Mouse (Mus musculus) left cerebral cortex, postnatal 25 days (tissue): ENCODE data around the gene Plin3. TPM values are rescaled to one million over a fixed set of nuclear protein-coding genes. Genes with fewer than 3 reads are reported as not detected.

Source experiments
- DNase-seq, 2 experiments: peaks; one replicate each; pipeline ENCODE4 v3.0.0; 2022; ENCODE audit warnings: low spot score in 2 of 2, mixed read lengths in 1 of 2
- intact Hi-C: fragments of 180-260 bp; cut with DNase I; formaldehyde crosslinking; loops from one replicate; pipeline ENCODE4 v1.15.1; 2025
- total RNA-seq, 2 experiments: library from RNA; stranded (reverse); gene quantifications; 2 replicates each; pipeline ENCODE4 v1.2.3; 2021

The Plin3 gene
- 10 to 100 TPM in 1 of 2 experiments, 1 to 10 TPM in 1; 7.6 to 10.3 TPM for total RNA-seq

DNA sequence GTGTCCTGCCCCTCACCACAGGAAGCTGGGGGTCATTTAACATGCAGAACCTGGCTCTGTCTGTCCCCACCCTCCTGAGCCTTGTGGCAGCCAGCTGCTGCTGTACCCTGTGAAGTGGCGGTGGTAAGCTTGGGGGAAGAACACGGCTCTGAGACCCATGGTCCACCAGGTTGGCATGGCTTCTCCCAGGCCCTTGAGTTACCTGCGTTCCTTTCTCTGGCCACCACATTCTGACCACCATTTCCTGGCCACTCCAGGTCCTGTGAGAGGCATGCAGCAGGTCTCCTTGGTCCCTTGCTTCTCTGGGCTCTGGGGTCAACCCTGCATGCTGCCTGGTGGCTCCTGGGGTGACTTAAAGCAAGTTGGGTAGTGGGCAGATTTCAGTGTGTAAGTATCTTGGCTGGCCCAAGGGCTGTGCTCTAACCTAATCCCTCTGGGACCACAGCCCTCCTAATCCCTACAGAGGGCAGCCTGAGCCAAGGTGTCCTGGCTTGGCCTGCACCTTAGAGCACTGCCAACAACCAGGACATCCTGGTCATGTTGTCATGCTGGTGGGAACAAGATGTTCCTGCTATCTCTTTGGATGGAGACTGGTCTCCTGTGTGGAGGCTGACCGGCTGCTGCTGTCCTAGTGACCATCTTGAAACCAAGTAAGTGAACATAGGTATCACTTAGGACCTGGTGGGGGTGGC is at the start of gene Plin3:
Plin3 (minus strand) TSS at position 343 of the 692 bp plus-strand sequence.
- no peak for DNase-seq
- intact Hi-C loops = no loop called here

- intact Hi-C loops = no loop called here
- no peak for DNase-seq
Measured at GRCm38 (mm10) chr17:56340717-56341116, 48.0 kb upstream of the Plin3 start.

DNA sequence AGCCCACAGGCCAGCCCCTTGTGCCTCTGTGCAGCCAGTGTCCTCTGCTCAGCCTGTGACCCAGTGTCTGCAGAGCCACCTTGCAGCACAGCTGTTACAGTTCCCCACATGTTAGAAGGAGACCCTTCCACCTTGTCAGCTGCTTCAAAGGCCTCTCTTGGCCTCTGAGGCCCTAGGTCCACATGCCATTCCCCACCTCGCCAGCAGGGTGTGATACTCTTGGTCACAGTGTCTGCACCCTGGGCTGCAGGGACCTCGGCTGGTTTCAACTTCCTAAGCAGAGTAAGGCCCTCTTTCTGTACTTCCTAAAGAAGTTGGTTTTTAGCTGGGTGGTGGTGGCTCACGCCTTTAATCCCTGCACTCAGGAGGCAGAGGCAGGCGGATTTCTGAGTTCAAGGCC is 46.2 kb upstream of the Plin3 start:
- no peak for DNase-seq
- intact Hi-C loops = no loop called here

DNA sequence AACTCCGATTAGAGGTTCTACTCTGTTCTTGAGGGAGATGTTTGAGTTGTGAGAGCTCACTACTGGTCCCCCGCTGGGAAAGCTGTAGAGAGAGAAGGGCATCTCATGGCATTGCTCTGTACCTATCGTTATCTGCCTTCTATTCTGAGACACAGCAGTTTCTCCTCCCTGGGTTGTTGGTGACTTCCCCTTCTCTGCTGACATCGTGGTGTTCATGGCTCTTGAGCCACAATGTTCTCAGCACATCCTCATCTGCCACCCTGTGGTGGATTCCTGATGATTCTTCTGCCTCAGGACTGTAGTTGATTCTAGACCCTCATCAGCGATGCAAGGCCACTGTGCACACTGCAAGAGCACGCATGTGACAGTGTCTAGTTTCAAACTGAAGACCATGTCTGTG is 45.1 kb upstream of the Plin3 start:
- intact Hi-C loops = no loop called here
- DNase-seq = no peak

GRCm38 (mm10) chr17:56337190-56337589 is 44.5 kb upstream of the Plin3 start:
- peak; percentile 32 to 44 for DNase-seq
- intact Hi-C loops = no loop called here

- DNase-seq = no peak
- intact Hi-C loops = no loop called here
Measured at GRCm38 (mm10) chr17:56332987-56333386, 40.3 kb upstream of the Plin3 start.

- intact Hi-C loops = no loop called here
- DNase-seq = no peak
Measured at GRCm38 (mm10) chr17:56331256-56331655, 38.6 kb upstream of the Plin3 start.

GRCm38 (mm10) chr17:56330345-56330744 is 37.7 kb upstream of the Plin3 start:
- intact Hi-C loops = no loop called here
- no peak for DNase-seq

GRCm38 (mm10) chr17:56329267-56329666 is 36.6 kb upstream of the Plin3 start:
- intact Hi-C loops = no loop called here

DNA sequence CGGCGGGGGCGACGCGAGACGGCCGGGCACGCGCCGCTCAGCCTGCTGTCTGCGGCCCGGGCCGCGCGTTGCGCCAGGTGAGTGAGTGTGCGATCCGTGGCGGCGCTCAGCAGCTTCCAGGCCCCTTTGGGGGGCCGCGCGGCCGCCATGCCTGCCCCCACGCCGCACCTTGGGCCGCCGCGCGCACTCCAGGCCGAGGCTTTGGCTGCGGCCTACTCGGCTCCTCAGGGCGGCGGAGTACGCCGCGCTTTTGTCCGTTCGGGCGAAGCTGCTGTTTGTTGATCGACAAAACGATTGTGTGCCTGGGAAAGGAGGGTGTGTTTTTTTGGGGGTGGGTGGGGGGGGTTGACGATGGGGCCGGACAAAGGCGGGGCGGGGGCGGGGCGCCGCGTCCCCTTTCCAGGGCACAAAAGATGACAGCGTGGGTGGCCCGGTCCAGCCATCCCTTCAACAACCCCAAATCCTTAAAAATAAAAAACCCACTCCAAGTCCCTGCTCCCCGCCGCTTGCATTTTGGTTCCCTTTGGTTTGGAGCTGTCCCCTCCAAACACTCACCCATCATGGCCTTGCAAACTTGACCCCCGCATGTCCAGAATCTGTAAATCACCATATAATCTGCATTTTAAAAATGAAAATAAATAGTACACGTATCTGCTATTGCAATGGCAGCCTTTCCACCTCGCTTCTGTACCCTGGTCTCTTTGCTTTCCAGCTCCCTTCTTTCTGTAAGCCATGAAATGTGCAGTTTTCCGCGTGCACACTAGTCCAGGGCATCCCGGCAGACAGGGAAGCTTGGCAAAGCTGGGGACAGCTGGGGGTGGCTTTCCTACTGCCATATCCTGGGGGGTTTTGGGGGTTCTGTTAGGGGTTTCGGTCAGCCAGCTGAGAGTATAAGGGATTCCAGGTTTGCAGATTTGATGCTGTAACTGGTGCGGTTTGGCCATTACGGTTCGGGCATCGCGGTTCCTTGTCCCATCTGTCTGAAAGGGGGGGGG is 33.8 kb upstream of the Plin3 start:
- intact Hi-C loops = no loop called here
- peak in 1 of 2 experiments; percentile 33 for DNase-seq

More at GRCm38 (mm10) chr17:56329267-56329666, 36.6 kb upstream of the Plin3 start:
- DNase-seq = no peak

DNA sequence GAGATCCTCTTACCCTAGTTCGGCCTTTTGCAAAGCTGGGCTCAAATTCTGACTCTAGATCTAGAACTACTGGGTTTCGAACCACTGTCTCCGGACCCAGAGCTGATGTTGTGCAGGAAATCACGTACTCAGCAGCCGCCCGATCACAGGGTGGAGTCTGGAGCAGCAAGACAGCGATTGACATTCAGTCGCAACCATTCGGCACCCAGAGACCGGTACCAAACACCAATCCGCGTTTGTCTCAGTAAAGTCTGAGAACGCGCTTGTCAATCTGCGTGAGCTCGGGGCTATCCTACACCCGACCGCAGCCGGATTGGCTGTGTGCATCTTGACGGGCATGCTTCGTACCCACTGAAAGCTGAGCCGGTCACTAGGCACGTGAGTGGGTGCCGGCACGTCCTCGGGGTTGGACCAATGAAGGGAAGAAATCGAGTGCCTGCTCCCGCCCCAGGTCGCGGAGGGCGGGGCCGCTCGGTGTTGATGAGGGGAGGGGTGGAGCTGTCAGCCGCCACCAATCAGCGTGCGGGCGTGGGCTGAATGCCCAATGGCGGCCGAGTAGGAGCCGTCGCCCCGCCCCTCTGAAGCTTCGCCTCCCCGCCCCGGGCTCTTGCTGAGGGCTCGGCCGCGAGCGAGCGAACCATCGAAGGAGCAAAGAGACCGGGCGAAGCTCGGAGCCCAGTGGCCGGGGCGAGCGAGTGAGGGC is 32.9 kb upstream of the Plin3 start, which contains the start of gene Kdm4b:
Kdm4b (plus strand) TSS at position 613 of the 703 bp plus-strand sequence.
- intact Hi-C loops = no loop called here

GRCm38 (mm10) chr17:56324419-56324818 is 31.7 kb upstream of the Plin3 start:
- intact Hi-C loops = no loop called here
- DNase-seq = no peak

More for the DNA sequence above, 32.9 kb upstream of the Plin3 start, which contains the start of gene Kdm4b:
- DNase-seq = peak; percentile 99 to 100

DNA sequence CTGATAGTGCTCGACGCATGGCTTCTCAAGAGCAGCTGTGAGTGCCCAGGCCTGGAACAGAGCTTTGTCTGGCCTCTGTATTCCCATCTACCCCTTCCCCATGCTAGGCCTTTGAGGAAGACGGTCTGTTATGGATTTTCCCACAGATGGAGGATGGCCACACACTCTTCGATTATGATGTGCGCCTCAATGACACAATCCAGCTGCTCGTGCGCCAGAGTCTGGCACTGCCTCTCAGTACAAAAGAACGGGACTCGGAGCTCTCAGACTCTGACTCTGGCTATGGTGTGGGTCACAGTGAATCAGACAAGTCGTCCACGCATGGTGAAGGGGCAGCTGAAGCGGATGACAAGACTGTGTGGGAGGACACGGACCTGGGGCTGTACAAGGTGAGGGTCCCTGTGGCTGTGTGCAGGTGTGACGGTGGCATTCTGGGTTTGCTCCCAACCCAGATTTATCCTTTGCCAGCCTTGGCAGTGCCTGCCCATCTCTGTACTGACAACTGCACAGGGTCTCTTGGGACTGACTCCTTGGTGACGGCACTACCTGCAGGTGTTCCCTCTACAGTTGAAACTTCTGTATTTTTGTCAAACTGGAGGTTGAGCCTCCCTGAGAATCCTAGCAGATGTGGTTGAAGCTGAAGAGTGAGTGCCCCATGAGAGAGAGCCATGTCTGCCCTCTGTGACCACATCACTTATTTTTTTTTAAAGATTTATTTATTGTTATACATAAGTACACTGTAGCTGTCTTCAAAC is 16.7 kb upstream of the Plin3 start:
- DNase-seq = no peak
- intact Hi-C loops = no loop called here

GRCm38 (mm10) chr17:56308088-56308487 is 15.4 kb upstream of the Plin3 start:
- intact Hi-C loops = no loop called here
- no peak for DNase-seq

GRCm38 (mm10) chr17:56305826-56306225 is 13.2 kb upstream of the Plin3 start:
- intact Hi-C loops = no loop called here
- DNase-seq = no peak

GRCm38 (mm10) chr17:56305156-56305555 is 12.5 kb upstream of the Plin3 start:
- DNase-seq = no peak
- intact Hi-C loops = no loop called here

GRCm38 (mm10) chr17:56304718-56305117 is 12.0 kb upstream of the Plin3 start:
- intact Hi-C loops = no loop called here

DNA sequence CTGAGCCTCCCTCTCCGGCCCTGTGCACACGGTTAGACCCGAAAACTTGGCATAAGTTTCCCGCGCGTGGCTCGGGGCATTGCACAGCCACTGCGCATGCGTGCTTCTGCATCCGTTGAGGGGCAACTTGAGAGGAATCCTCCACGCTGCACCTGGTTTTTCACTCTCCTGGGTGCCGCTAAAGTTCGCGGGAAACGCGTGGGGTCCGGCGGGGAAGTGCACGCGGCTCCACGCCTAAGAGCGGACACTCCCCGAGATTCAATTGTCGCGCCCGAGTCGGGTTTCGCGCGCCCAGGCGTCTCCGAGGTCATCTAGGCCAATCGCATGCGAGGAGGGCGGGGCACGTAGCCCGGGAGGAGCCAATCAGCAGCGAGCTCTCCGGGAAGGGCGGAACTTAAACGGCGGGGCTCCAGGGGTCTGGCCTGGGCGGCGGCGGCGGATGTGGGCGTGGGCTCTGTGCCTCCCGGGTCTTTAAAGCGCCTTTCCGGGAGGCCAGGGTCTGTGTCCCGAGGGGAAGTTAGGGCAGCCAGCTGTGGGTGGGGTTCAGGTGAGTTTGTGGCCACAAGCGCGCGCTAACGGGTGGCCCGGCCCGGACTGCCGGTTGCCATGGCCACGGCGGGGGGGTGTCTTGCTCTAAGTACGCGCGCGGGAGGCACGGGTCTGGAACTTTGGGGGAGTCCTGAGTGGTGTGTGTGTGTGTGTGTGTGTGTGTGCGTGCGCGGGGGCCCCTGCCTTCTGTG is 11.3 kb upstream of the Plin3 start:
- DNase-seq = peak; percentile 91 to 93
- intact Hi-C loops = no loop called here

More at GRCm38 (mm10) chr17:56304718-56305117, 12.0 kb upstream of the Plin3 start:
- no peak for DNase-seq
